Mouse (Mus musculus) left cerebral cortex, adult 2 months (tissue): ENCODE data around the gene Sec22b. TPM values are rescaled to one million over a fixed set of nuclear protein-coding genes. Genes with fewer than 3 reads are reported as not detected.
A peak's percentile ranks its signal among the peaks of the same experiment; 100 is the strongest.

ENCODE experiments used
- DNase-seq, 2 experiments: peaks; one replicate each; pipeline ENCODE4 v3.0.0; 2021 to 2022; ENCODE audit warnings: low spot score in 2 of 2, mixed read lengths in 1 of 2; ENCODE audit errors: extremely low spot score in 1 of 2
- H3K27ac ChIP-seq: fragments of 200-600 bp; 2 replicates; pipeline ENCODE4 v1.8.1; 2022
- H3K4me3 ChIP-seq: fragments of 200-600 bp; 2 replicates; pipeline ENCODE4 v1.8.1; 2022
- CTCF ChIP-seq: fragments of 200-600 bp; IDR thresholded peaks from 2 replicates; pipeline ENCODE4 v1.8.1; 2022; ENCODE audit warnings: antibody characterized with exemption, mild to moderate bottlenecking, moderate library complexity
- intact Hi-C: fragments of 180-260 bp; cut with DNase I; formaldehyde crosslinking; loops from one replicate; pipeline ENCODE4 v1.15.1; 2025
- total RNA-seq, 2 experiments: library from RNA; stranded (reverse); gene quantifications; 2 replicates each; pipeline ENCODE4 v1.2.3; 2021

The Sec22b gene
- total RNA-seq, 2 experiments from 2014 or later, result 80.1 to 90.2 TPM

GRCm38 (mm10) chr3:97874777-97875176, 26.2 kb upstream of the Sec22b start:
- no peak for DNase-seq
- intact Hi-C loops, result no loop called here
- Histone ChIP-seq H3K4me3 (no peak overlapping the region), H3K27ac (no peak overlapping the region)
- TF ChIP-seq CTCF, result no peak

GRCm38 (mm10) chr3:97876259-97876658, 24.7 kb upstream of the Sec22b start:
- TF ChIP-seq CTCF, result no peak
- no peak overlapping the region for H3K4me3 ChIP-seq
- H3K27ac ChIP-seq, result no peak overlapping the region
- intact Hi-C loops, result no loop called here
- no peak for DNase-seq

GRCm38 (mm10) chr3:97879222-97879621, 21.8 kb upstream of the Sec22b start:
- DNase-seq, result peak; percentile 66 to 75
- TF ChIP-seq CTCF, result peak; percentile 90
- Histone ChIP-seq H3K27ac (no peak overlapping the region), H3K4me3 (no peak overlapping the region)
- intact Hi-C loops, result loop anchor here (2.0 kb wide), 2 partner anchors 38 to 198 kb away; no protein-coding TSS in a partner anchor

- intact Hi-C loops, result no loop called here
Observed at GRCm38 (mm10) chr3:97881576-97881975, 19.4 kb upstream of the Sec22b start.

GRCm38 (mm10) chr3:97887785-97888167, 13.2 kb upstream of the Sec22b start:
- DNase-seq, result peak in 1 of 2 experiments; percentile 30
- Histone ChIP-seq H3K27ac (peak overlapping the region; percentile 98), H3K4me3 (peak overlapping the region; percentile 88)
- intact Hi-C loops, result no loop called here
- TF ChIP-seq CTCF, result no peak

More at GRCm38 (mm10) chr3:97881576-97881975, 19.4 kb upstream of the Sec22b start:
- Histone ChIP-seq H3K27ac (no peak overlapping the region), H3K4me3 (no peak overlapping the region)
- peak in 1 of 2 experiments; percentile 23 for DNase-seq
- TF ChIP-seq CTCF, result no peak

- Histone ChIP-seq H3K27ac (peak within 1 kb of the TSS; percentile 98), H3K4me3 (peak within 1 kb of the TSS; percentile 88)
- no peak for TF ChIP-seq CTCF
- peak; percentile 68 to 81 for DNase-seq
- intact Hi-C loops, result no loop called here
Observed at GRCm38 (mm10) chr3:97888168-97888901, 12.7 kb upstream of the Sec22b start, which contains the start of gene Pde4dip. TSS of gene Pde4dip (minus strand) at chr3:97888707.

GRCm38 (mm10) chr3:97890205-97890604, 10.8 kb upstream of the Sec22b start:
- Histone ChIP-seq H3K4me3 (no peak overlapping the region), H3K27ac (no peak overlapping the region)
- TF ChIP-seq CTCF, result no peak
- no peak for DNase-seq
- intact Hi-C loops, result no loop called here

GRCm38 (mm10) chr3:97894695-97895094, 6.3 kb upstream of the Sec22b start:
- intact Hi-C loops, result no loop called here
- H3K27ac ChIP-seq, result no peak overlapping the region
- DNase-seq, result no peak

GRCm38 (mm10) chr3:97898381-97898780, 2.6 kb upstream of the Sec22b start:
- no peak for TF ChIP-seq CTCF
- H3K4me3 ChIP-seq, result no peak overlapping the region
- DNase-seq, result no peak
- H3K27ac ChIP-seq, result no peak overlapping the region
- intact Hi-C loops, result no loop called here

More at GRCm38 (mm10) chr3:97894695-97895094, 6.3 kb upstream of the Sec22b start:
- no peak overlapping the region for H3K4me3 ChIP-seq
- peak; percentile 44 for TF ChIP-seq CTCF

- Histone ChIP-seq H3K27ac (peak overlapping the region; percentile 85), H3K4me3 (peak overlapping the region; percentile 96)
- intact Hi-C loops, result no loop called here
- DNase-seq, result no peak
- no peak for TF ChIP-seq CTCF
Observed at GRCm38 (mm10) chr3:97901586-97901985, 596 bp downstream of the Sec22b start.

GRCm38 (mm10) chr3:97909737-97910136, 8.7 kb downstream of the Sec22b start:
- no peak for DNase-seq
- intact Hi-C loops, result no loop called here
- no peak; the same call in none of the 2 replicates for TF ChIP-seq CTCF
- H3K27ac ChIP-seq, result peak overlapping the region; percentile 51; the same call in 1 of the 2 replicates
- no peak overlapping the region for H3K4me3 ChIP-seq

- no peak for DNase-seq
Observed at GRCm38 (mm10) chr3:97911093-97911492, 10.1 kb downstream of the Sec22b start.

More at GRCm38 (mm10) chr3:97911093-97911492, 10.1 kb downstream of the Sec22b start:
- intact Hi-C loops, result no loop called here
- TF ChIP-seq CTCF, result no peak
- Histone ChIP-seq H3K4me3 (no peak overlapping the region), H3K27ac (peak overlapping the region; percentile 13; the same call in 1 of the 2 replicates)
